Mouse (Mus musculus) mammary gland, adult 2 months (tissue): Measurements from ENCODE around the gene Agpat4. TPM values are rescaled to one million over a fixed set of nuclear protein-coding genes. Genes with fewer than 3 reads are reported as not detected.

Experiments used
- polyA plus RNA-seq: library from polyadenylated mRNA; depleted of rRNA; stranded (reverse); fragments of >200 nt; gene quantifications from 2 replicates; pipeline ENCODE4 v1.2.3, GENCODE M21; 2012; ENCODE audit warnings: low replicate concordance; rRNA removed

Gene Agpat4
- polyA plus RNA-seq: 12.0 and 17.1 TPM in 2 replicates

DNA sequence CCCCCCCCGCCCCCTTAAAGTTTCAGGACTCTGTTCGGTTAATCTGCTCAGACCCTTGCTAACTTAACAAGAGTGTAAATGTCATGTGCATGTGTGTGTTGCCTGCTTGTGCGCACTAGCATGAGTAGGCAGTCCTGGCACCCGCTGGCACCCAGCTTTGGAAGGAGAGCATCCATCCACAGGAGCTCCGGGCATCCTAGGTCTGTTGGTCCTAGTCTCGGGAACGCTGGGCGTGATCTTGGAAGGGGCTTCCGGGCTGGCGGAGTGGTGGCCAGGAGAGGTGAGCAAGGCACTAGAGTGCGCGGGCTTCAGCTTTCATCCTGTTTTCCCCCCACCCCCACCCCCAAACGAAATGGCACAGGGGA lies at the start of gene Agpat4:
Gene Agpat4 (plus strand): TSS at position 144 of the 365 bp plus-strand sequence.

Other genes starting within 250 kb of the Agpat4 start
- gene Map3k4, start 200.1 kb downstream of the Agpat4 start, polyA plus RNA-seq: 13.5 and 63.7 TPM in 2 replicates